Mouse (Mus musculus) neural tube, embryonic 15.5 days (tissue): ENCODE data around the gene Nat8l. TPM values are rescaled to one million over a fixed set of nuclear protein-coding genes. Genes with fewer than 3 reads are reported as not detected.
A peak's percentile ranks its signal among the peaks of the same experiment; 100 is the strongest.
"Not testable (repeated sequence)": the region's sequence is repeated elsewhere in the genome, so short reads cannot be mapped to it uniquely, and the experiment has no call there.

Experiments
- ATAC-seq: fragments of 200-750 bp; cut with Nextera tagmentation; 2 replicates; pipeline ENCODE4 v1.8.0; 2017; ENCODE audit warnings: mild to moderate bottlenecking, moderate TSS enrichment, moderate library complexity; ENCODE audit not compliant: low FRiP score
- H3K27ac ChIP-seq: fragments of 300-500 bp; sonication (generic); replicated peaks from 2 replicates; pipeline ENCODE4 v1.5.1; 2015; ENCODE audit warnings: mild to moderate bottlenecking, inconsistent platforms
- H3K27me3 ChIP-seq: fragments of 300-500 bp; sonication (generic); replicated peaks from 2 replicates; pipeline ENCODE4 v1.6.1; 2015; ENCODE audit warnings: inconsistent platforms
- H3K36me3 ChIP-seq: fragments of 300-500 bp; sonication (generic); 2 replicates; pipeline ENCODE4 v1.6.1; 2015; ENCODE audit warnings: inconsistent platforms
- H3K4me1 ChIP-seq: fragments of 300-500 bp; sonication (generic); 2 replicates; pipeline ENCODE4 v1.6.1; 2015; ENCODE audit warnings: inconsistent platforms
- H3K4me2 ChIP-seq: fragments of 300-500 bp; sonication (generic); 2 replicates; pipeline ENCODE4 v1.6.1; 2015; ENCODE audit warnings: inconsistent platforms, mild to moderate bottlenecking, moderate library complexity
- H3K4me3 ChIP-seq: fragments of 300-500 bp; sonication (generic); replicated peaks from 2 replicates; pipeline ENCODE4 v1.5.1; 2015; ENCODE audit warnings: mild to moderate bottlenecking, inconsistent platforms
- H3K9ac ChIP-seq: fragments of 300-500 bp; sonication (generic); replicated peaks from 2 replicates; pipeline ENCODE4 v1.6.1; 2015; ENCODE audit warnings: mild to moderate bottlenecking, inconsistent platforms
- H3K9me3 ChIP-seq: fragments of 300-500 bp; sonication (generic); replicated peaks from 2 replicates; pipeline ENCODE4 v1.6.1; 2016; ENCODE audit warnings: inconsistent platforms
- WGBS: fragments of 180-500 bp; shearing (Covaris S2); methylation state at CpG from one replicate; pipeline ENCODE4 v1.1.7; 2015; ENCODE audit warnings: mixed read lengths; 5-methylcytosine and 5-hydroxymethylcytosine counted together
- polyA plus RNA-seq: library from polyadenylated mRNA; unstranded; fragments of >200 nt; fragmentation: Nextera tagmentation; extraction: Ambion mirVana; gene quantifications from 2 replicates; pipeline ENCODE4 v1.2.1, GENCODE M21; 2015

Nat8l gene
- 4.8 and 6.4 TPM in 2 replicates for polyA plus RNA-seq

DNA sequence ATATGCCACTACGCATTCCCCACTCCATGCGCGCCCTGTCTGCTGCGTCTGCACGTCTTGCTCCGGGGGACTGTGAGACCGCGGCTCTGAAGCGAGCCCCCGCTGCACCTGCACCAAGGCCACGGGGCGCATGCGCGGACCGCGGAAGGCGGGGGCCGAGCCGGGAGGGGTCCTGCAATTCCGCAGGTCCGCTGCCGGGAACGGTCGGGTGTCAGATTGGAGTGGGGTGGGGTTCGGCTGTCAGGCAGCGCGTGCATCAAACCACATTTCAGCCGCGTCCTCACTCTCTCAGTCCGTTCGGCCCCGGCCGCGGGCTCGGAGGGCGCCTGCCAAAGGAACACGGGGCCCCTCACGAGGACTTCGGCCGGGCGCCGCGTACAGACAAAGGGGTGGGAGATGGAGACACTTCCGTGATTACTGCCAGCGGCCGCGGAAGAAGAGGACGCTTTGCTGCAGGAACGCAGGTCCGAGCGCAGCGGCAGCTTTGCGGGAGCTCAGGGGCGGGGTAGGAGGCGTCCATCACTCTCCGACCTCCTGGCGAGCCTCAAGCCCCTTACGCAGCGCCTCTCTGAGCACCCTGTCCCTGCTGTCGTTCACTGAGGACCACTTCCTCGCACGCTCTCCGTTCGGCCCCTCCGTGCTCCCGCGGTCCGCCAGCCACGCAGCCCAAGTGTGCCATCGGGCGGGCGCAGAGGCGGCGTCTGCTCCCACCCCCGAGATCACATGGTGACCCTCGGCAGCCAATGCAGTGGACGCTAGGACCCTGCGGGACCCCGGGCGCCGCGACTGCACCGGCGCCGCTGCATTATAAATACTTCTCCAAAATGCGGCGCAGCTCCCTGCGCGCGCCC lies at the start of gene Nat8l:
Gene Nat8l (plus strand): TSS at position 142 of the 851 bp plus-strand sequence.
- Histone ChIP-seq H3K27ac (peak within 1 kb of the TSS; percentile 99), H3K9ac (peak within 1 kb of the TSS; percentile 90), H3K27me3 (no peaks in the 10 kb centered on the region), H3K9me3 (no peaks in the 10 kb centered on the region), H3K36me3 (peaks cover 10% of the 10 kb centered on the region; the same call in 1 of the 2 replicates), H3K4me1 (peaks cover 44% of the 10 kb centered on the region), H3K4me3 (peak within 1 kb of the TSS; percentile 93), H3K4me2 (peak within 1 kb of the TSS; percentile 80)
- WGBS = under 1% methylated on average over 85 of the region's 90 CpGs
- ATAC-seq = peak; percentile 93

DNA sequence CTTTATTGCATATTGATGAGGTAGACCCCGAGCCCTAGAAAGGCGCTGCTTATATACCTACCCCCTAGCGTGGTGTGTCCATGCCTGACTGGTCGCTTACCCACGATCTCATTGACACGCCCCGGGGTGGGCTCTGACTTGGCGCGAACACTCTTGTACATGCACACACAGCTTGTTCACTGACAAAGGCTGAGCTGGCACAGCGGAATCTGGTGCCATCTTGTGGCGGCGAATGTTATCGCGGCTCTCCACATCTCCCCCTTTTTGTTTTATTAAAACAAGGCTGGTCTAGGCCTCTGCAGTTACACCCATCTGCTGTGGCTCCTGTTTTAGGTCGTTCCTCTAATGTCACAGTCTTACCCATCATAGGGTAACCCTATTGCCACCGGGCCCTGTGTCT lies 48.7 kb upstream of the Nat8l start:
- H3K4me3 ChIP-seq, ATAC-seq, H3K4me2 ChIP-seq, H3K4me1 ChIP-seq, H3K27ac ChIP-seq, H3K9ac ChIP-seq, H3K36me3 ChIP-seq, H3K27me3 ChIP-seq: not testable (repeated sequence)
- H3K9me3 ChIP-seq = 0 out of 2 replicates have a peak, but pooled peaks cover 11% of the 10 kb centered on the region
- WGBS = 84% methylated on average over 16 of the region's 16 CpGs

DNA sequence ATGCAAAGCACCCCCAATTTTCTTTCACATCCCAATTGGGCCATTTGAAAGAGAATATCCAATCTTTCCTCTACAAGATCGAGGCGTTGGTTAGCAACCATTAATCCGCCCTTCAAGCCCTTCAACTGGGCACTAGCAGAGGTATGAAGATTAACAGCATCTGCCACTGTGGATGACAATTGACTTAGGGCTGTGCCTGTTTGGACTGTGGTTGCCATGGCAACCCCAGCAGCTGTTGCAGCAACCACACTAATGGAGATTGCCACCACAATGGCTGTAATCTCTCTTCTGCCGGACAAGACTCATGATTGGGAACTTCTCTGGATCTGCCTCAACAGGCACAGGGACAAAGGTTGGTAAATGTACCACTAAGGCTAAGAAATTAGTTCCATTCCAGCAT lies 47.5 kb upstream of the Nat8l start:
- ATAC-seq = no peak
- Histone ChIP-seq H3K27ac (no peak overlapping the region), H3K9me3 (0 out of 2 replicates have a peak, but pooled peaks cover 8% of the 10 kb centered on the region), H3K4me1 (no peaks in the 10 kb centered on the region), H3K4me3 (no peak overlapping the region), H3K27me3 (no peaks in the 10 kb centered on the region), H3K9ac (no peak overlapping the region), H3K36me3 (peaks cover 7% of the 10 kb centered on the region; the same call in 1 of the 2 replicates), H3K4me2 (no peak overlapping the region)
- WGBS = 52% methylated on average over 4 of the region's 4 CpGs

DNA sequence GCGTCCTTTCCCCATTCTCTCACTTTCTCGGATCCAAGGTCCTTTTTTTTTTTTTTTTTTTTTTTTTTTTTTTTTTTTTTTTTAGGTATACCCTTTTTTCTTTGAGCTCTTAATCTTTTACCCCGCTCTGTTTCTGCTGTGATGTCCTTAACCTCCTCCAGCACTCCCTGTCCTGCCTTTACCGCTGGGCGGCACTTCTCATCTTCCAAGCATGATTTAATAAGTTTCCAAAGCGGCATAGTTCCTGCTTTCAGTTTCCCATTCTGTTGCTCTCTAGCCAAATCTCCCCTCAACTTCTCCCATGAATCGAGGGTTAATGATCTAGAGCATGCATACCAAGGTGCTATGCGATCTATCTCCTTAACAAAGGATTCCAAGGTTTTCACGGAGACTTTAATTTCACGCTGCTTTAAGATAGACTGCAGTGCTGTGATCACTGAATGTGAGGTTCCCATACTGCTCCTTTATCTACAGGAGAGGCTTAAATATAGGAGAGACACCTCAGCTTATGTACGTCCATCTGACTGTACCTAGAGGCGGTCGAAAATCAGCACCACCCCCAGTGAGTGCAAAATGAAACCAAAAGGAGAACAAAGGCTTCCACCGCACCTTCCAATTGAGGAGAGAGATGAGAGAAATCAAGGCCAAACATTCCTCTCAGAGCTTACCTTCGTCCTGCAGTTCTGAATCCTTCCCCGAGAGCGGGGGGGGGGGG lies 42.2 kb upstream of the Nat8l start:
- Histone ChIP-seq H3K9me3 (no peaks in the 10 kb centered on the region), H3K27ac (no peak overlapping the region), H3K9ac (no peak overlapping the region), H3K4me3 (peak overlapping the region; percentile 26), H3K27me3 (no peaks in the 10 kb centered on the region), H3K4me2 (peak overlapping the region; percentile 34), H3K36me3 (no peaks in the 10 kb centered on the region), H3K4me1 (no peaks in the 10 kb centered on the region)
- ATAC-seq = no peak
- WGBS = 84% methylated on average over 17 of the region's 17 CpGs

DNA sequence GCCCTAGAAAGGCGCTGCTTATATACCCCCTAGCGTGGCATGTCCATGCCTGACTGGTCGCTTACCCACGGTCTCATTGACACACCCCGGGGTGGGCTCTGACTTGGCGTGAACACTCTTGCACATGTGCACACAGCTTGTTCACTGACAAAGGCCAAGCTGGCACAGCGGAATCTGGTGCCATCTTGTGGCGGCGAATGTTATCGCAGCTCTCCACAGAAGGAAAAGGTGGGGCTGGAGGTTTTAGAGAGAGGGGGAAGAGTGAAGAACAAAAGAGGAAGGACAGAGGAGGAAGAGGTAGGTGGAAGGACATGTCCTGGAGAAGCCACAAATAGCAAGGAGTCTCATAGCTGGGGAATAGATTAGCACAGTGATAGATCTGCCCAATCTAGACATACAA lies 41.4 kb upstream of the Nat8l start:
- Histone ChIP-seq H3K4me2 (peak overlapping the region; percentile 34), H3K27me3 (no peaks in the 10 kb centered on the region), H3K9ac (no peak overlapping the region), H3K4me1 (no peaks in the 10 kb centered on the region), H3K4me3 (peak overlapping the region; percentile 26), H3K36me3 (no peaks in the 10 kb centered on the region), H3K9me3 (no peaks in the 10 kb centered on the region), H3K27ac (no peak overlapping the region)
- ATAC-seq = peak; percentile 73
- 30% methylated on average over 10 of the region's 10 CpGs for WGBS

DNA sequence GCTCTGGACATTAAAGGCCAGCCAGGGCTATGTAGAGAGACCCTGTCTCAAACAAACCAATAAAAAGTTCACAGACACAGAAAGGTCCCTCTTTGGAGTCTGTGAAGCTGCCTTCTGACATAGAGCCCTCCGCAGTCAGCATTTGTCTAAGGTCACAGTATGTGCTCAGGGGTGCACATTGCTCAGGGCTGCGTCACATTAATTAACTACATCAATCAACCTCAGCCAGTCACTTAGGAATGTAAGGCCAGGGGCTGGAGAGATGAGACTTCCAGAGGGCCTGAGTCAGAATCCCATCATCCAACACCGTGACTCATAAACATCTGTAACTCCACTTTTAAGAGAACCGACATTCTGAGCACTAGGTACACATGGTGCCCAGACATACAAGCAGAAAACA lies 39.9 kb upstream of the Nat8l start:
- Histone ChIP-seq H3K27ac (no peak overlapping the region), H3K4me1 (no peaks in the 10 kb centered on the region), H3K36me3 (no peaks in the 10 kb centered on the region), H3K4me2 (no peak overlapping the region), H3K4me3 (no peak overlapping the region), H3K9ac (no peak overlapping the region), H3K9me3 (no peaks in the 10 kb centered on the region), H3K27me3 (no peaks in the 10 kb centered on the region)
- ATAC-seq = no peak
- WGBS = 81% methylated on average over 4 of the region's 4 CpGs

DNA sequence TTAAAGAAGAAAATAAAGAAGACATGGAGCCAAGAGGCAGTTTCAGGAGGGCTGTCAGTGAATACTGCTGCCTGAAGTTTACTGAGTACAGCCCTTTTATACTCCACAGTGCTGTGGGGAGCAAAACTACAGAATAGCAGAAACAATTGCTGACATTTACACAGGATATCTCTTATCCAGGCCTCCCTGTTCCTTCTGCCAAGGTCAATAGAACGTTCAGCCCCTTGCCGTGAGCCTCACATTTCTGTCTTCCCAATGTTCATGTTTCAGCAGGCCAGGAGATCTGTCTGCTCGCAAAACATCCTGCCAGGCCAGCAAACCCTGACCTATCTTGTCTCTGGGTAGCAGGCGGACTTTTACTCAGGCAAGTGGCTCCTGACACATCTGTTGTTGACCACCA lies 36.4 kb upstream of the Nat8l start:
- Histone ChIP-seq H3K27me3 (no peaks in the 10 kb centered on the region), H3K4me3 (no peak overlapping the region), H3K9me3 (no peaks in the 10 kb centered on the region), H3K27ac (no peak overlapping the region), H3K4me1 (no peaks in the 10 kb centered on the region), H3K9ac (no peak overlapping the region), H3K36me3 (no peaks in the 10 kb centered on the region), H3K4me2 (no peak overlapping the region)
- 77% methylated on average over 4 of the region's 4 CpGs for WGBS
- ATAC-seq = no peak

DNA sequence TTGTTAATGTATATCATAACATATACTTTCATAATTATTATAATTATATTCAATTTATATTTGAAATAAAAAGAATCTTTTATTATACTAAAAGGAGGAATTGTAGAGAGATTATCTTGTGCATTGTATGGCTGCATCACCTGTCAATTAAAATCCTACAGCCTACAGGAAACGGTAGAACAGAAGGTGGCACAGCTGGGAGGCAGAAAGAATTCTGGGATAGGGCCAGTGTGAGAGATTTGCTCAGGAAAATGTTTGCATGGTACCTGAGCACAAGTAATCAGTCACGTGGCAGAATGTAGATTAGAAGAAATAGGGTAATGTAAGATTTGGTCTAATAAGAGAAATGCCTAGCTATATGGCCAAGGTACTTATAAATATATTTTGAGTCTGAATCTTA lies 21.0 kb upstream of the Nat8l start:
- no peak overlapping the region for H3K27ac ChIP-seq
- H3K4me3 ChIP-seq = no peak overlapping the region
- H3K4me2 ChIP-seq = no peak overlapping the region
- no peaks in the 10 kb centered on the region for H3K4me1 ChIP-seq
- WGBS = 56% methylated on average over 2 of the region's 2 CpGs
- peaks cover 3% of the 10 kb centered on the region; the same call in 1 of the 2 replicates for H3K36me3 ChIP-seq
- no peaks in the 10 kb centered on the region for H3K9me3 ChIP-seq
- ATAC-seq = no peak
- no peak overlapping the region for H3K9ac ChIP-seq
- no peaks in the 10 kb centered on the region for H3K27me3 ChIP-seq

DNA sequence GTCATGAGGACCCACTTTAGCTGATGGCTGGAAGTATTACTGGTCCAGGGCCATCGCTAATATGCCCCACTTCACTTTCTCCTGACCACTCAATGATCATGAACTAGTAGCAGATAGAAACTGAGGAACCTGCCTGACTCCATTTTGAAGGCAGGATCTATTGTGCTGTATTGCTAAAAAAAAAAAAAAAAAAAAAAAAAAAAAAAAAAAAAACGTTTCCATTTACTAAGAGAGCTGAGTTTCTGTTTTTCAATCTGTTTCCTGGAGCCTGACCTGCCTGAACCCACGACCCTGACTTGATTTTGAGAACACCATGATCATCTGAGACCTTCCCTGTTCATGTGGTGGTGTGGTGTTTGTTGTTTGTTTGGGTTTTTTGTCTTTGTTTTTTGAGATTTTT lies 19.5 kb upstream of the Nat8l start:
- 43% methylated on average over 3 of the region's 3 CpGs for WGBS

DNA sequence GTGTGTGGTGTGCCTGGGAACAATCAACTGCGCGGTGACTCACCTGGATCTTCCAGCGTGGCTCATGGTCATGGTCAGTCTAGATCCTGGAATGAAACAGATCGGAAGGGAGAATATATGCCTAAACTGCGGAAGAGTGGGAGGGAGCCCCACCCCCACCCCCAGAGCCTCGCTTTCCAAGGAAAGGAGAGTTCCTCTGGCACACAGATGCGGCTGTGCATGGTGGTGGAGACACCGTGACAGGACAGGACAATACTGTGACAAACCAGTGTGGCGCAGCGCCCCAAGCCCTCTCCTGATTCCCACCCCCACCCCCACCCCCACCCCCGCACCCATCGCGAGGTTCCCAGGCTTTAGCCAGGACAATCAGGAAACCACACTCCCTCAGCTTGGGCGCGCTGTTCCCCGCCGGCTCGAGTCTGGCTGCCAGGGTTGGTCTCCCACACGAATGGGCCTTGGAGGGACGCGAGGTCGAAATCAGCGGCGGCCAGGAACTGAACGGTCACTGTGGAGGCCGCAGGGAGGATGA lies 13.0 kb upstream of the Nat8l start:
- 4% methylated on average over 26 of the region's 26 CpGs for WGBS
- peak overlapping the region; percentile 96 for H3K9ac ChIP-seq
- peak overlapping the region; percentile 75 for H3K4me2 ChIP-seq
- peak; percentile 58 for ATAC-seq
- H3K4me1 ChIP-seq = peaks cover 47% of the 10 kb centered on the region
- H3K27ac ChIP-seq = peak overlapping the region; percentile 95
- peak overlapping the region; percentile 86 for H3K4me3 ChIP-seq
- H3K36me3 ChIP-seq = peaks cover 19% of the 10 kb centered on the region
- no peaks in the 10 kb centered on the region for H3K9me3 ChIP-seq
- H3K27me3 ChIP-seq = no peaks in the 10 kb centered on the region

More for the DNA sequence above, 19.5 kb upstream of the Nat8l start:
- 0 out of 2 replicates have a peak, but pooled peaks cover 2% of the 10 kb centered on the region for H3K4me1 ChIP-seq
- no peaks in the 10 kb centered on the region for H3K27me3 ChIP-seq
- H3K4me3 ChIP-seq = no peak overlapping the region
- H3K9me3 ChIP-seq = no peaks in the 10 kb centered on the region
- H3K4me2 ChIP-seq = no peak overlapping the region
- ATAC-seq = no peak
- H3K9ac ChIP-seq = no peak overlapping the region
- no peak overlapping the region for H3K27ac ChIP-seq
- H3K36me3 ChIP-seq = peaks cover 3% of the 10 kb centered on the region; the same call in 1 of the 2 replicates

DNA sequence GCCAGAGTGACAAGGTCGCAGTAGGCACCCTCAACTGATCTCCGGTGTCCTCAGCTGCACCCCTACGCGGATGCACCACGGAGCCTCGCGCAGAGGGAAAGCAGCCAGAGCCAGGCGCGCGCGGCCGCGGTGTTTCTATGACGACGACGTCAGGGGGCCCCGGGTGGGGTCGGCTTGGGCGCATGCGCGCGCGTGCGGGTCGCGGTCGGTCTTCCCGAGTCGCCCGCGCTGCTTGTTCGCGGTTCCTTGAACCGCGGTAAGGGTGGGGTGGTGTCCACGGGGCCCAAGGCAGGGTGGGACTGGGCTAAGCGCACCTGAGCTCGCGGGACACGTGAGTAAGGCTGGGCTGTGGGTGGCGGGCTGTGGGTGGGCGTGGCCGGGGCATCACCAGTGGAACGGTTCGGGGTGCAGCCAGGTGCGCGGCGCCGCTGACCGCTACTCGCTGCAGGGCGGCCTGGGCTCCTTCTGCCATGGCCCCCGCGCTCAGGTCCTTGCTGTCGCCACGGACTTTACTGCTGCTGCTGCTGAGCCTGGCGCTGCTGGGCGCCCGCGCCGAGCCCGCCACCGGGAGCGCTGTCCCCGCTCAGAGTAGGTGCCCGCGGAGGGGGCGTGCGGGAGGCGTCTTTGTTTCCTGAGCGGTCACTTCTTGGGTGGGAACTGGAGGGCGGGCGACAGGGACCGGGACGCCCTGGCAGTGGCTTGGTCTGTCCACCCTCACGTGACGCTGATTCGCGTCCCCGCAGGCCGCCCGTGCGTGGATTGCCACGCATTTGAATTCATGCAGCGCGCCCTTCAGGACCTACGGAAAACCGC lies 12.3 kb upstream of the Nat8l start, which contains the start of gene Gm1673:
Gene Gm1673 (plus strand): TSS at position 125 of the 813 bp plus-strand sequence.
- Histone ChIP-seq H3K36me3 (peaks cover 19% of the 10 kb centered on the region), H3K4me3 (peak within 1 kb of the TSS; percentile 86), H3K27me3 (no peaks in the 10 kb centered on the region), H3K9ac (peak within 1 kb of the TSS; percentile 96), H3K4me1 (peaks cover 47% of the 10 kb centered on the region), H3K9me3 (no peaks in the 10 kb centered on the region), H3K4me2 (peak within 1 kb of the TSS; percentile 75), H3K27ac (peak within 1 kb of the TSS; percentile 95)
- under 1% methylated on average over 87 of the region's 88 CpGs for WGBS
- ATAC-seq = peak; percentile 90
